Mouse (Mus musculus): ENCODE results near the gene Olfr10. TPM values are rescaled to one million over a fixed set of nuclear protein-coding genes. Genes with fewer than 3 reads are reported as not detected.

Olfr10 gene
- not detected in 4 replicates for total RNA-seq (2023)

DNA sequence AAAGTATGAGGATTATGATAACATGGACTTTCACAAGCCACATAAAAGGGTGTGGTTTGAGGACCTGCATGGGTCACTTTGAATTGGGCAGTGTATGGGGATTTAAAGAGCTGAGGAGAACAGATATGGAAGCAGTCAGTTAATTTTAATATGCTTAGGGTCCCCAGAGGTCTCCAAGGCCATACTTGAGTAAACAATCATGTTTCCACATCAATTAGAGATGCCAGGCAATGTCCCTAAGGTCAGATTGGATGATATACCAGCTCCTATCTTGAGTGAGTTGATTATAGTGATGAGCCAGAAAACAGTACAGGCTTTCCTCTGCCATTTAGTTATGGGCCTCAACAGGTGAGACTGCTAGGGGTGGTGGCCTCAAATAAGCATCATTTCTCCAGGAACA is at the start of gene Olfr10:
Gene Olfr10, plus strand, starts transcription at position 301 of the 400 bp plus-strand sequence.

DNA sequence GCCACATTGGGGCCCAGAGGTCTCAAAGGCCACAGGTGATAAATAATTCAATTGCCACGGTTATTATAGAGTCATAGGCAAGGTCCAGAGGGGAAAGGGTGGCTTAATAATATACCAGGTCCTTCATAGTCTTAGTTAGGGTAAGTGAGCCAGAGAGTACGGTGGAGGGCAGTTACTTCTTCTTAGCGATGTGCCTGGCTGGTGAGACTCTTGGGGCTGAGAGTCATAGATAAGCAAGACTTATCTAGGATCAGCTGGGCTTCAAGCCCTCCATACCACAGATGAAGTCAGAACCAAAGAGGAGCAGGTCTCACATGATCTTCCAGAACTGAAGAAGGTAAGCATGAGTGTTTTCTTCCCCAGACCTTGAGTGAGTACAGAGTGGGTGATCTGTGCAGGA is 26.3 kb upstream of the Olfr10 start, which contains the start of gene Olfr1393:
Gene Olfr1393, plus strand, starts transcription at position 83 of the 400 bp plus-strand sequence.

DNA sequence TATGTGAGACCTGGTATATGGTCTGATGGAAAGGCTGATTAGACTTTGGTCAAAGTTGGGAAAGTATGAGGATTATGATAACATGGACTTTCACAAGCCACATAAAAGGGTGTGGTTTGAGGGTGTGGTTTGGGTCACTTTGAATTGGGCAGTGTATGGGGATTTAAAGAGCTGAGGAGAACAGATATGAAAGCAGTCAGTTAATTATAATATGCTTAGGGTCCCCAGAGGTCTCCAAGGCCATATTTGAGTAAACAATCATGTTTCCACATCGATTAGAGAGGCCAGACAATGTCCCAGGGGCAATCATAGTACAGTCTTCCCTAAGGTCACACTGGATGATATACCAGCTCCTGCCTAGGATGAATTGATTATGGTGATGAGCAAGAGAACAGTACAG is 19.6 kb upstream of the Olfr10 start, which contains the start of gene Olfr1392:
Gene Olfr1392, plus strand, starts transcription at position 301 of the 400 bp plus-strand sequence.

DNA sequence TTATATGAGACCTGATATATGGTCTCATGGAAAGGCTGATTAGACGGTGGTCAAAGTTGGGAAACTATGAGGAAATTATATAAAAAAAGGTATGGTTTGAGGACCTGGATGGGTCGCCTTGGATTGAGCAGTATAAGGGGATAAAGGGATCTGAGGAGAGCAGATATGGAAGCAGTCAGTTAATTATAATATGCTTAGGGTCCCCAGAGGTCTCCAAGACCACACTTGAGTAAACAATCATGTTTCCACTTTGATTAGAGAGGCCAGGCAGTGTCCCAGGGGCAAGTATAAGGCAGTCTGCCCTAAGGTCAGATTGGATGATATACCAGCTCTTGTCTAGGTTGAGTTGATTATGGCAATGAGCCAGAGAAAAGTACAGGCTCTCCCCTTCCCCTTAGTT is 17.9 kb downstream of the Olfr10 start, which contains the start of gene Olfr1391:
Gene Olfr1391, plus strand, starts transcription at position 301 of the 400 bp plus-strand sequence.

DNA sequence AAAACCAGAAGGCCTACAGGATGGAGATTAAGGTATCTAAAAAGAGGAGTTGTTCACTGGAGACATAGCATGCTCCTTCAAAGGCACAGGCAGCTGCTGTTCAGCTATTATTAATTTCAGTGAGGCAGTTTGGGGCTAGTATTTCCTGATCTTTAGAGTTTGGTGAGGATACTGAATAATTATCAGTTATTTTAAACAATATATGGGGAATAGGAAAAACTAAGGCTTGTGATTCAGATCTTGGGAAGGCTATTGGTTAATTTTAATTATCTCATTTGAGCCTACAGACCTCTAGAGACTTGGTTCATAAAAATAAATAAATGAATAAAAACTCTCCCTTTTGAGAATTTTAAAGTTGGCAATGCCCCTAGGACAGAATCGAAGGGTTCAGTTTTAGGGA is 30.3 kb downstream of the Olfr10 start, which contains the start of gene Olfr1390:
Gene Olfr1390, plus strand, starts transcription at position 301 of the 400 bp plus-strand sequence.

Other genes with a start within 250 kb of the Olfr10 start
- 2.7 to 8.7 TPM (median 4.8 TPM) in 4 replicates for gene Tgtp2, start 240.5 kb upstream of the Olfr10 start, total RNA-seq (2023)
- 29.1 to 36.8 TPM (median 33.6 TPM) in 4 replicates for gene Ifi47, start 228.2 kb upstream of the Olfr10 start, total RNA-seq (2023)
- gene Olfr1396, start 189.9 kb upstream of the Olfr10 start, total RNA-seq (2023), result not detected in 4 replicates
- not detected in 4 replicates for gene Olfr1395, start 162.5 kb upstream of the Olfr10 start, total RNA-seq (2023)
- gene Olfr1394, start 150.4 kb upstream of the Olfr10 start, total RNA-seq (2023), result not detected in 4 replicates
- not detected in 4 replicates for gene Btnl9, start 117.6 kb upstream of the Olfr10 start, total RNA-seq (2023)
- 140 to 150 TPM (median 144 TPM) in 4 replicates for gene Zfp62, start 101.4 kb upstream of the Olfr10 start, total RNA-seq (2023)
- gene Mgat1, start 60.5 kb upstream of the Olfr10 start, total RNA-seq (2023), result 152 to 167 TPM (median 157 TPM) in 4 replicates
- gene Olfr1393, start 26.4 kb upstream of the Olfr10 start, total RNA-seq (2023), result 0.66 to 2.0 TPM (median 0.83 TPM) in 4 replicates
- gene Olfr1392, start 19.5 kb upstream of the Olfr10 start, total RNA-seq (2023), result 0.63 TPM in 1 of 4 replicates, not detected in the others
- gene Olfr1391, start 18.0 kb downstream of the Olfr10 start, total RNA-seq (2023), result not detected in 4 replicates
- gene Olfr1390, start 30.4 kb downstream of the Olfr10 start, total RNA-seq (2023), result not detected in 4 replicates
- gene Olfr1389, start 118.3 kb downstream of the Olfr10 start, total RNA-seq (2023), result not detected in 4 replicates
- 0.24 to 0.70 TPM (median 0.39 TPM) in 4 replicates for gene Olfr1388, start 131.9 kb downstream of the Olfr10 start, total RNA-seq (2023)
- gene Olfr1387, start 150.6 kb downstream of the Olfr10 start, total RNA-seq (2023), result not detected in 4 replicates
- not detected in 4 replicates for gene Olfr1386, start 160.3 kb downstream of the Olfr10 start, total RNA-seq (2023)
- gene Olfr1385, start 184.3 kb downstream of the Olfr10 start, total RNA-seq (2023), result 0.17 to 0.18 TPM in 2 of 4 replicates, not detected in the others
- not detected in 4 replicates for gene Olfr1384, start 202.0 kb downstream of the Olfr10 start, total RNA-seq (2023)
- gene Olfr1383, start 214.9 kb downstream of the Olfr10 start, total RNA-seq (2023), result not detected in 4 replicates
- not detected in 4 replicates for gene Olfr1382, start 223.5 kb downstream of the Olfr10 start, total RNA-seq (2023)
- not detected in 4 replicates for gene Olfr1381, start 238.7 kb downstream of the Olfr10 start, total RNA-seq (2023)